Mouse (Mus musculus): ENCODE results near the gene Ppp3ca. TPM values are rescaled to one million over a fixed set of nuclear protein-coding genes. Genes with fewer than 3 reads are reported as not detected.
A peak's percentile ranks its signal among the peaks of the same experiment; 100 is the strongest.

The Ppp3ca gene
- polyA plus RNA-seq, 1 experiment from 2014 or later, result 10.7 TPM

- no peak for ATAC-seq (ENCODE audit: insufficient read depth)
- peak overlapping the region; percentile 84 for H3K27ac ChIP-seq (replicated peaks)
- peak overlapping the region; percentile 71 for H3K9ac ChIP-seq
- peaks cover 6% of the 10 kb centered on the region for H3K27me3 ChIP-seq
- H3K4me2 ChIP-seq, result peak overlapping the region; percentile 91
- H3K4me1 ChIP-seq (replicated peaks), result peaks cover 21% of the 10 kb centered on the region
- no peaks in the 10 kb centered on the region for H3K36me3 ChIP-seq (replicated peaks)
- 0% methylated on average over 51 of the region's 52 CpGs for WGBS (ENCODE audit: insufficient replicate concordance)
- no peaks in the 10 kb centered on the region for H3K9me3 ChIP-seq (replicated peaks)
- peak overlapping the region; percentile 85 for H3K4me3 ChIP-seq (replicated peaks)
Measured at GRCm38 (mm10) chr3:136671161-136671939, 1.4 kb downstream of the Ppp3ca start.

GRCm38 (mm10) chr3:136671940-136672278 lies 2.0 kb downstream of the Ppp3ca start:
- peak overlapping the region; percentile 91 for H3K4me2 ChIP-seq
- peaks cover 6% of the 10 kb centered on the region for H3K27me3 ChIP-seq
- no peaks in the 10 kb centered on the region for H3K9me3 ChIP-seq (replicated peaks)
- ATAC-seq (ENCODE audit: insufficient read depth), result no peak
- H3K27ac ChIP-seq (replicated peaks), result no peak overlapping the region; the same call in 1 of the 2 replicates
- no peaks in the 10 kb centered on the region for H3K36me3 ChIP-seq (replicated peaks)
- H3K9ac ChIP-seq, result peak overlapping the region; percentile 71
- H3K4me3 ChIP-seq (replicated peaks), result peak overlapping the region; percentile 85
- H3K4me1 ChIP-seq (replicated peaks), result peaks cover 21% of the 10 kb centered on the region
- WGBS (ENCODE audit: insufficient replicate concordance), result 9% methylated on average over 5 of the region's 5 CpGs

GRCm38 (mm10) chr3:136672870-136673269 lies 2.9 kb downstream of the Ppp3ca start:
- Histone ChIP-seq H3K9me3 (replicated peaks) (no peaks in the 10 kb centered on the region), H3K4me1 (replicated peaks) (peaks cover 21% of the 10 kb centered on the region), H3K36me3 (replicated peaks) (no peaks in the 10 kb centered on the region), H3K27ac (replicated peaks) (no peak overlapping the region), H3K4me2 (no peak overlapping the region), H3K27me3 (peaks cover 6% of the 10 kb centered on the region), H3K9ac (no peak overlapping the region), H3K4me3 (replicated peaks) (no peak overlapping the region)
- 68% methylated on average over 3 of the region's 3 CpGs for WGBS (ENCODE audit: insufficient replicate concordance)
- ATAC-seq (ENCODE audit: insufficient read depth), result no peak

- Histone ChIP-seq H3K9ac (no peak overlapping the region), H3K36me3 (replicated peaks) (no peaks in the 10 kb centered on the region), H3K4me1 (replicated peaks) (peaks cover 21% of the 10 kb centered on the region), H3K27ac (replicated peaks) (no peak overlapping the region), H3K27me3 (peaks cover 6% of the 10 kb centered on the region), H3K9me3 (replicated peaks) (no peaks in the 10 kb centered on the region), H3K4me2 (no peak overlapping the region), H3K4me3 (replicated peaks) (no peak overlapping the region)
- no peak for ATAC-seq (ENCODE audit: insufficient read depth)
- 40% methylated on average over 2 of the region's 2 CpGs for WGBS (ENCODE audit: insufficient replicate concordance)
Measured at GRCm38 (mm10) chr3:136673363-136673762, 3.4 kb downstream of the Ppp3ca start.

GRCm38 (mm10) chr3:136674486-136674885 lies 4.6 kb downstream of the Ppp3ca start:
- H3K4me1 ChIP-seq (replicated peaks), result peaks cover 10% of the 10 kb centered on the region; the same call in 1 of the 2 replicates
- 71% methylated on average over 5 of the region's 5 CpGs for WGBS (ENCODE audit: insufficient replicate concordance)
- no peak for ATAC-seq (ENCODE audit: insufficient read depth)
- no peaks in the 10 kb centered on the region for H3K36me3 ChIP-seq (replicated peaks)
- H3K9me3 ChIP-seq (replicated peaks), result no peaks in the 10 kb centered on the region
- no peak overlapping the region for H3K27ac ChIP-seq (replicated peaks)
- no peak overlapping the region for H3K9ac ChIP-seq
- H3K27me3 ChIP-seq, result peaks cover 6% of the 10 kb centered on the region
- H3K4me2 ChIP-seq, result no peak overlapping the region
- no peak overlapping the region for H3K4me3 ChIP-seq (replicated peaks)

GRCm38 (mm10) chr3:136676991-136677390 lies 7.1 kb downstream of the Ppp3ca start:
- 66% methylated on average over 2 of the region's 2 CpGs for WGBS (ENCODE audit: insufficient replicate concordance)
- Histone ChIP-seq H3K9ac (no peak overlapping the region), H3K4me1 (replicated peaks) (peaks cover 10% of the 10 kb centered on the region; the same call in 1 of the 2 replicates), H3K4me2 (no peak overlapping the region), H3K27me3 (no peaks in the 10 kb centered on the region), H3K27ac (replicated peaks) (no peak overlapping the region), H3K36me3 (replicated peaks) (no peaks in the 10 kb centered on the region), H3K9me3 (replicated peaks) (no peaks in the 10 kb centered on the region), H3K4me3 (replicated peaks) (no peak overlapping the region)
- ATAC-seq (ENCODE audit: insufficient read depth), result no peak

GRCm38 (mm10) chr3:136678386-136678785 lies 8.5 kb downstream of the Ppp3ca start:
- Histone ChIP-seq H3K4me2 (no peak overlapping the region), H3K4me1 (replicated peaks) (peaks cover 12% of the 10 kb centered on the region; the same call in 1 of the 2 replicates), H3K27ac (replicated peaks) (no peak overlapping the region), H3K9me3 (replicated peaks) (no peaks in the 10 kb centered on the region), H3K4me3 (replicated peaks) (no peak overlapping the region), H3K27me3 (no peaks in the 10 kb centered on the region), H3K36me3 (replicated peaks) (no peaks in the 10 kb centered on the region), H3K9ac (no peak overlapping the region)
- 72% methylated on average over 8 of the region's 8 CpGs for WGBS (ENCODE audit: insufficient replicate concordance)
- ATAC-seq (ENCODE audit: insufficient read depth), result no peak

- 61% methylated on average over 6 of the region's 6 CpGs for WGBS (ENCODE audit: insufficient replicate concordance)
- no peaks in the 10 kb centered on the region for H3K36me3 ChIP-seq (replicated peaks)
- H3K4me1 ChIP-seq (replicated peaks), result peaks cover 12% of the 10 kb centered on the region; the same call in 1 of the 2 replicates
- no peaks in the 10 kb centered on the region for H3K9me3 ChIP-seq (replicated peaks)
- H3K4me3 ChIP-seq (replicated peaks), result no peak overlapping the region
- no peak for ATAC-seq (ENCODE audit: insufficient read depth)
- H3K27me3 ChIP-seq, result no peaks in the 10 kb centered on the region
- no peak overlapping the region for H3K27ac ChIP-seq (replicated peaks)
- H3K9ac ChIP-seq, result no peak overlapping the region
- no peak overlapping the region for H3K4me2 ChIP-seq
Measured at GRCm38 (mm10) chr3:136679903-136680491, 10.1 kb downstream of the Ppp3ca start.

- peaks cover 12% of the 10 kb centered on the region; the same call in 1 of the 2 replicates for H3K4me1 ChIP-seq (replicated peaks)
- H3K9me3 ChIP-seq (replicated peaks), result no peaks in the 10 kb centered on the region
- no peaks in the 10 kb centered on the region for H3K27me3 ChIP-seq
- WGBS (ENCODE audit: insufficient replicate concordance), result 76% methylated on average over 8 of the region's 8 CpGs
- no peak overlapping the region for H3K9ac ChIP-seq
- no peak for ATAC-seq (ENCODE audit: insufficient read depth)
- H3K36me3 ChIP-seq (replicated peaks), result no peaks in the 10 kb centered on the region
- no peak overlapping the region for H3K27ac ChIP-seq (replicated peaks)
- no peak overlapping the region for H3K4me2 ChIP-seq
- H3K4me3 ChIP-seq (replicated peaks), result no peak overlapping the region
Measured at GRCm38 (mm10) chr3:136682242-136682641, 12.3 kb downstream of the Ppp3ca start.

- WGBS (ENCODE audit: insufficient replicate concordance), result 39% methylated on average over 15 of the region's 15 CpGs
- H3K27me3 ChIP-seq, result no peaks in the 10 kb centered on the region
- peaks cover 14% of the 10 kb centered on the region; the same call in 1 of the 2 replicates for H3K4me1 ChIP-seq (replicated peaks)
- H3K4me3 ChIP-seq (replicated peaks), result no peak overlapping the region
- no peak overlapping the region for H3K27ac ChIP-seq (replicated peaks)
- H3K9ac ChIP-seq, result no peak overlapping the region
- no peaks in the 10 kb centered on the region for H3K9me3 ChIP-seq (replicated peaks)
- H3K4me2 ChIP-seq, result no peak overlapping the region
- H3K36me3 ChIP-seq (replicated peaks), result no peaks in the 10 kb centered on the region
- 0 out of 2 replicates have a peak, but pooled peaks have one; percentile 20 for ATAC-seq (ENCODE audit: insufficient read depth)
Measured at GRCm38 (mm10) chr3:136684191-136684958, 14.5 kb downstream of the Ppp3ca start.

- no peaks in the 10 kb centered on the region for H3K9me3 ChIP-seq (replicated peaks)
- no peaks in the 10 kb centered on the region for H3K27me3 ChIP-seq
- H3K4me2 ChIP-seq, result no peak overlapping the region
- no peak overlapping the region for H3K9ac ChIP-seq
- peaks cover 13% of the 10 kb centered on the region; the same call in 1 of the 2 replicates for H3K4me1 ChIP-seq (replicated peaks)
- H3K27ac ChIP-seq (replicated peaks), result no peak overlapping the region
- WGBS (ENCODE audit: insufficient replicate concordance), result 59% methylated on average over 8 of the region's 8 CpGs
- no peak for ATAC-seq (ENCODE audit: insufficient read depth)
- H3K36me3 ChIP-seq (replicated peaks), result no peaks in the 10 kb centered on the region
- H3K4me3 ChIP-seq (replicated peaks), result no peak overlapping the region
Measured at GRCm38 (mm10) chr3:136686429-136686828, 16.5 kb downstream of the Ppp3ca start.
